Mouse (Mus musculus): ENCODE data around the gene Fam151a. TPM values are rescaled to one million over a fixed set of nuclear protein-coding genes. Genes with fewer than 3 reads are reported as not detected.

The Fam151a gene
- 0.09 TPM in 1 of 2 replicates, not detected in the other for polyA plus RNA-seq (2016; fragmentation: Nextera tagmentation; extraction: Ambion mirVana)

GRCm38 (mm10) chr4:106733636-106734035 is at the start of gene Fam151a:
Gene Fam151a, plus strand, starts transcription at chr4:106733889.
- no peak for DNase-seq (ENCODE audit: extremely low spot score, low spot score)
- Histone ChIP-seq H3K36me3 (replicated peaks) (no peaks in the 10 kb centered on the region), H3K27me3 (ENCODE audit: poor library complexity, severe bottlenecking) (no peaks in the 10 kb centered on the region), H3K4me1 (peaks cover 3% of the 10 kb centered on the region; the same call in 1 of the 2 replicates), H3K27ac (no peak within 1 kb of the TSS), H3K4me3 (no peak within 1 kb of the TSS), H3K9me3 (no peaks in the 10 kb centered on the region)
- WGBS, result 57% methylated on average over 4 of the region's 4 CpGs

DNA sequence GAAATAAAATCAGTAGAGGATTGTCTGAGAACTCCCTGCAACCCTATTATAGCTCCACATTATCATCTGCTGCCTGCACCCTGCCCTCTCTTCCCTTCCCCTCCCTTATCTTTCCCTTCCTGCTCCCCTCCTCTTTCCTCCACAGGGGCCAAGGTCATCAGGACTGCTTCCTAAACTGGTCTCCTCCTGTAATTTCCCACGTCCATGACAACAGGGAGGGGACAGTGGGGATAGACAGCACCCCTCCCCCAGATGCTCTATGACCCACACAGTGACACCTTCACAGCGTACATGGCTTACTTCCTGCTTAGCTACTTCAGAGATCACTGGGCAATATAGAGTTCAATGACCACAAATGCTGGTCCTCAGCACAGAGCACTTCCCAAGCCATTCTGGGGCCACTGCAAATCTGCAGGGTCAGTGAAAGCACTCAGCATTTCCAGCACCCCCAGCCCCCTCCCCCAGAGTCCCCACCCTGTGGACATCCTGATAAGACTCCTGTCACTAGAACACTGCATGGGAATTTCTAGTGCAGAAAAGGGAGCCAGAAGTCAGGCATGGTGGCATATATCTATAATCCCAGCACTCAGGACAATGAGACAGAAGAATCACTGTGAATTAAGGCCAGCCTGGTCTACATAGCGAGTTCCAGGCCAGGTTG is 44.9 kb upstream of the Fam151a start:
- H3K4me3 ChIP-seq, result no peak overlapping the region
- WGBS, result 61% methylated on average over 3 of the region's 3 CpGs

GRCm38 (mm10) chr4:106693841-106694430 is 39.8 kb upstream of the Fam151a start:
- 83% methylated on average over 15 of the region's 15 CpGs for WGBS
- DNase-seq (ENCODE audit: extremely low spot score, low spot score), result no peak
- H3K9me3 ChIP-seq, result no peaks in the 10 kb centered on the region
- H3K4me3 ChIP-seq, result no peak overlapping the region
- no peaks in the 10 kb centered on the region; the same call in 1 of the 2 replicates for H3K4me1 ChIP-seq
- no peak overlapping the region for H3K27ac ChIP-seq
- no peaks in the 10 kb centered on the region for H3K36me3 ChIP-seq (replicated peaks)
- peaks cover 8% of the 10 kb centered on the region; the same call in 1 of the 2 replicates for H3K27me3 ChIP-seq (ENCODE audit: poor library complexity, severe bottlenecking)

More for the DNA sequence above, 44.9 kb upstream of the Fam151a start:
- no peak for DNase-seq (ENCODE audit: extremely low spot score, low spot score)
- no peaks in the 10 kb centered on the region for H3K36me3 ChIP-seq (replicated peaks)
- no peaks in the 10 kb centered on the region; the same call in 1 of the 2 replicates for H3K4me1 ChIP-seq
- no peaks in the 10 kb centered on the region; the same call in 1 of the 2 replicates for H3K9me3 ChIP-seq
- no peaks in the 10 kb centered on the region for H3K27me3 ChIP-seq (ENCODE audit: poor library complexity, severe bottlenecking)
- no peak overlapping the region for H3K27ac ChIP-seq

GRCm38 (mm10) chr4:106699989-106700388 is 33.7 kb upstream of the Fam151a start:
- H3K4me3 ChIP-seq, result no peak overlapping the region; the same call in 1 of the 2 replicates
- no peaks in the 10 kb centered on the region for H3K9me3 ChIP-seq
- H3K36me3 ChIP-seq (replicated peaks), result no peaks in the 10 kb centered on the region
- peaks cover 20% of the 10 kb centered on the region for H3K27me3 ChIP-seq (ENCODE audit: poor library complexity, severe bottlenecking)
- peaks cover 32% of the 10 kb centered on the region for H3K4me1 ChIP-seq
- DNase-seq (ENCODE audit: extremely low spot score, low spot score), result peak; percentile 69
- 21% methylated on average over 9 of the region's 9 CpGs for WGBS
- no peak overlapping the region for H3K27ac ChIP-seq

GRCm38 (mm10) chr4:106700798-106701197 is 32.9 kb upstream of the Fam151a start:
- H3K4me3 ChIP-seq, result no peak overlapping the region
- H3K36me3 ChIP-seq (replicated peaks), result no peaks in the 10 kb centered on the region
- DNase-seq (ENCODE audit: extremely low spot score, low spot score), result no peak
- peaks cover 13% of the 10 kb centered on the region for H3K27me3 ChIP-seq (ENCODE audit: poor library complexity, severe bottlenecking)
- no peaks in the 10 kb centered on the region for H3K9me3 ChIP-seq
- 57% methylated on average over 4 of the region's 4 CpGs for WGBS
- peaks cover 40% of the 10 kb centered on the region for H3K4me1 ChIP-seq
- H3K27ac ChIP-seq, result no peak overlapping the region

GRCm38 (mm10) chr4:106703956-106704355 is 29.7 kb upstream of the Fam151a start:
- DNase-seq (ENCODE audit: extremely low spot score, low spot score), result no peak
- 93% methylated on average over 10 of the region's 10 CpGs for WGBS
- H3K27ac ChIP-seq, result 0 out of 2 replicates have a peak overlapping the region, but pooled peaks have one; percentile 20
- peaks cover 13% of the 10 kb centered on the region for H3K27me3 ChIP-seq (ENCODE audit: poor library complexity, severe bottlenecking)
- peaks cover 51% of the 10 kb centered on the region for H3K4me1 ChIP-seq
- no peaks in the 10 kb centered on the region for H3K36me3 ChIP-seq (replicated peaks)
- H3K9me3 ChIP-seq, result no peaks in the 10 kb centered on the region
- no peak overlapping the region for H3K4me3 ChIP-seq

DNA sequence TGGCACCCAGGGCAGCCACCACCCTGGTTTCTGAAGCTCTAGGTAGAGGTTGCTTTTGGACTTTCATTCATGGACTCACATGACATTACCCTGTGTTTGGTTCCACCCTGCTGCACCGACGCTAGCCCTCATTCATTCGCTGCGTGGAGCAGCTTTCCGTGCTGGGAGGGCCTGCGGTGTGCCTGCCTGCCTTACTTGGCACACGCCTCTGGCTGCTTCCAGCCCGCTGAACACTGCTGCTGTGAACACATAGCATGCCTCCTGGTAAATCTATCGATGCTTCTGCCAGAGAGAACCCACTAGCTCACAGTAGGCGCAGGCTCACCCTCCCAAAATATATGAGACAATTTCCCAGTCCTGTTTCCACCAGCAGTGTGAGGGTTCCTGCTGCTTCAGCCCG is 29.3 kb upstream of the Fam151a start:
- WGBS, result 74% methylated on average over 11 of the region's 11 CpGs
- H3K27me3 ChIP-seq (ENCODE audit: poor library complexity, severe bottlenecking), result peaks cover 14% of the 10 kb centered on the region
- H3K36me3 ChIP-seq (replicated peaks), result no peaks in the 10 kb centered on the region
- no peak for DNase-seq (ENCODE audit: extremely low spot score, low spot score)
- H3K27ac ChIP-seq, result 0 out of 2 replicates have a peak overlapping the region, but pooled peaks have one; percentile 20
- peaks cover 51% of the 10 kb centered on the region for H3K4me1 ChIP-seq
- H3K9me3 ChIP-seq, result no peaks in the 10 kb centered on the region
- no peak overlapping the region for H3K4me3 ChIP-seq

DNA sequence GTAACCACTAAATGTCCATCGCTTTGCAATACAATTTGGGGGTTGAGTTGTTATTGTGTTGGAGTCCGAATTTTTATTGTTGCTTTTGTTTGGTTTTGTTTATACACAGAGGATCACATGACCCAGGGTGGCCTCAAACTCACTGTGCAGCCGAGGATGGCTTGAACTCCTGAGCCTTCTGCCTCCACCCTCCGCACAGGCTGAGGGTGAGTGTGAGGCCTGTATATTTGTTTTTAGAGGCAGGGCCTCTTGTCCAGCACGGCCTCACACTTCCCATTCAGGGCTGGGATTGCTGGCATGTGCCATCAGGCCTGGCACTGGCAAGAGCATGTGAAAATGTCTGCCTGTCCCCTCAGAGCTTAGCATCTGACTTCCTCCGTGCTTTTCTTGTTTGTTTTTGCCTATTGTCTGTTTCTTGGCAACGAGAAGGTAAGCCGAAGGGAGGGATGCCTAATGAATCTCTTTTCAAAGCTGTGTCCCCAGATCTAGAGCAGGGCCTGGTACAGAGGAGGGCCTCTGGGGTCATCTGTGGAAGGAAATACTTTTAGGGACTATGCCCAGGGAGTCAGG is 28.5 kb upstream of the Fam151a start:
- no peak overlapping the region for H3K4me3 ChIP-seq

DNA sequence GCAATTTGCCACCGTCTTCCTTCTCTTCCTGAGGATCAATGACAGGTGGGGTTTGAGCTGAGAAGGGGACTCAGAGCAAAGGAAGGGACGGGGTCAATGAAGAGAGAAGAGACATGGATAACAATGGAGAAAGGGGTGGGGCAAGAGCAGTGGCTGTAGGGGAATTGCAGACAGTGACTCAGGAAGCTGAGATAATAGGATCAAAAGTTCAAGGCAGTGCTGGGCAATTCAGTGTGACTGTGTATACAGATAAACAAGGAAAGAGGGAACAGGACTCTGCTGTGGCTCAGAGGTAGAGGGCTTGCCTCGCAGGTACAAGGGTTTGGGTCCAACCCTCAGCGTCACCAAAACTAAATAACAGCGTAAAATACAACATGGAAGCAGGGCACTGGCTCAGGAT is 25.7 kb upstream of the Fam151a start:
- WGBS, result 44% methylated on average over 5 of the region's 5 CpGs
- Histone ChIP-seq H3K36me3 (replicated peaks) (no peaks in the 10 kb centered on the region), H3K4me3 (no peak overlapping the region), H3K27me3 (ENCODE audit: poor library complexity, severe bottlenecking) (peaks cover 8% of the 10 kb centered on the region), H3K9me3 (no peaks in the 10 kb centered on the region), H3K27ac (0 out of 2 replicates have a peak overlapping the region, but pooled peaks have one; percentile 16), H3K4me1 (peaks cover 30% of the 10 kb centered on the region)
- no peak for DNase-seq (ENCODE audit: extremely low spot score, low spot score)

More for the DNA sequence above, 28.5 kb upstream of the Fam151a start:
- WGBS, result 52% methylated on average over 8 of the region's 8 CpGs
- Histone ChIP-seq H3K4me1 (peaks cover 44% of the 10 kb centered on the region), H3K36me3 (replicated peaks) (no peaks in the 10 kb centered on the region), H3K27me3 (ENCODE audit: poor library complexity, severe bottlenecking) (peaks cover 19% of the 10 kb centered on the region), H3K9me3 (no peaks in the 10 kb centered on the region), H3K27ac (peak overlapping the region; percentile 76)
- DNase-seq (ENCODE audit: extremely low spot score, low spot score), result peak; percentile 23

GRCm38 (mm10) chr4:106708408-106708807 is 25.3 kb upstream of the Fam151a start:
- H3K4me1 ChIP-seq, result peaks cover 30% of the 10 kb centered on the region
- H3K36me3 ChIP-seq (replicated peaks), result no peaks in the 10 kb centered on the region
- 5% methylated on average over 8 of the region's 8 CpGs for WGBS
- peak; percentile 85 for DNase-seq (ENCODE audit: extremely low spot score, low spot score)
- H3K4me3 ChIP-seq, result peak overlapping the region; percentile 4; the same call in 1 of the 2 replicates
- 0 out of 2 replicates have a peak overlapping the region, but pooled peaks have one; percentile 16 for H3K27ac ChIP-seq
- H3K27me3 ChIP-seq (ENCODE audit: poor library complexity, severe bottlenecking), result peaks cover 6% of the 10 kb centered on the region; the same call in 1 of the 2 replicates
- no peaks in the 10 kb centered on the region for H3K9me3 ChIP-seq

GRCm38 (mm10) chr4:106713622-106714021 is 20.1 kb upstream of the Fam151a start:
- WGBS, result 90% methylated on average over 6 of the region's 6 CpGs
- Histone ChIP-seq H3K4me1 (peaks cover 4% of the 10 kb centered on the region; the same call in 1 of the 2 replicates), H3K27ac (no peak overlapping the region), H3K9me3 (no peaks in the 10 kb centered on the region), H3K4me3 (no peak overlapping the region), H3K36me3 (replicated peaks) (no peaks in the 10 kb centered on the region), H3K27me3 (ENCODE audit: poor library complexity, severe bottlenecking) (peaks cover 6% of the 10 kb centered on the region; the same call in 1 of the 2 replicates)
- DNase-seq (ENCODE audit: extremely low spot score, low spot score), result no peak

DNA sequence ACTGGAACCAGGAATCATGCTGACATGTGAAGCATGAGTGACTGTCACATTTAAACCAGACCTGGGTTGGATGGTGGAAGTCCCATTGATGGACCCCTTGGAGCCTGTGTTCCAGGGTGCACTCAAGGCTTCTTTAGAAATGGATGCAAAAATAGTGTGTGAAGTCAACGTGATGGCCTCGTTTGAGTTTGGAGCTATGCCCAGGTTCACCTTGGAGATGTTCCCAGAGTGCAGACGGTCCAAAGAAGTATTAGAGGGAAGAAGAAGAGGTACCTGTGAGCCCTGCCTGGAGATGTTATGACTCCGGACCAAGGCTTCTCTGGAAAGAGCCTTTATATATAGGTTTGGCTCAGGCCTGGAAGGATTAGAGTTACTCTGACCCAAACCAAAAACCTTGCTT is 13.1 kb upstream of the Fam151a start:
- no peaks in the 10 kb centered on the region; the same call in 1 of the 2 replicates for H3K27me3 ChIP-seq (ENCODE audit: poor library complexity, severe bottlenecking)
- no peaks in the 10 kb centered on the region for H3K4me1 ChIP-seq
- H3K4me3 ChIP-seq, result no peak overlapping the region
- no peaks in the 10 kb centered on the region for H3K9me3 ChIP-seq
- DNase-seq (ENCODE audit: extremely low spot score, low spot score), result no peak
- 88% methylated on average over 4 of the region's 4 CpGs for WGBS
- H3K36me3 ChIP-seq (replicated peaks), result no peaks in the 10 kb centered on the region
- no peak overlapping the region for H3K27ac ChIP-seq
